Mouse (Mus musculus) brain, embryonic 14.5 days (tissue): ENCODE measurements at regions not wholly inside any gene's neighbourhood (a gene's known extent, or its start where the extent isn't known, plus 50 kb on each side); places are given as distances from the start of the nearest gene placed in this dataset.

Experiments
- CTCF ChIP-seq: fragments of 200-500 bp; IDR thresholded peaks from 2 replicates; pipeline ENCODE4 v1.5.1; 2012; ENCODE audit warnings: inconsistent platforms, mild to moderate bottlenecking, moderate library complexity, borderline replicate concordance; ENCODE audit not compliant: insufficient read depth, insufficient read length; ENCODE audit errors: extremely low read depth
- POLR2A ChIP-seq: fragments of 200-500 bp; IDR thresholded peaks from 2 replicates; pipeline ENCODE4 v1.6.1; 2012; ENCODE audit warnings: mild to moderate bottlenecking, inconsistent platforms, borderline replicate concordance; ENCODE audit not compliant: poor library complexity, insufficient read depth, insufficient read length, severe bottlenecking; ENCODE audit errors: extremely low read depth

DNA sequence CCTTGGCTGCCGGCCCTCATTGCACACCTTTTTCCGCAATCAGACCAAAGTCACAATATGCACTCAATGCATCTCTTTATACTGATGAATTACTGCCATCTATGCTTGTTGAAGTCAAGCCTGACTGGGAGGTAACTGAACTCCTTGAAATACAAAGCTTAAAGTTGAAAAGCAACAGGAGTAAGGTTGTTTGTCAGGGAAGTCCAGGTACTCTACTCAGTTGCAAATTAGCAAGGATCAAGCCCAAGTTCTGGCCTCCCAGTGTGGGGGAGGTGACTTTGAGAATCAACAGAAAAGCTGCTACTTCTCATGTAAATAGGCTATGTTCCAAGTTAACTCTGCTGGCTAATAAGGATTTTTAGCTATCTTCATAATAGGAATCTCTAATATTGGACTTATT lies 151.0 kb upstream of the Gm49339 start:
- TF ChIP-seq CTCF (no peak), POLR2A (no peak)
